Mouse (Mus musculus): Measurements from ENCODE around the gene BC016579.
A peak's percentile ranks its signal among the peaks of the same experiment; 100 is the strongest.

BC016579 gene

DNA sequence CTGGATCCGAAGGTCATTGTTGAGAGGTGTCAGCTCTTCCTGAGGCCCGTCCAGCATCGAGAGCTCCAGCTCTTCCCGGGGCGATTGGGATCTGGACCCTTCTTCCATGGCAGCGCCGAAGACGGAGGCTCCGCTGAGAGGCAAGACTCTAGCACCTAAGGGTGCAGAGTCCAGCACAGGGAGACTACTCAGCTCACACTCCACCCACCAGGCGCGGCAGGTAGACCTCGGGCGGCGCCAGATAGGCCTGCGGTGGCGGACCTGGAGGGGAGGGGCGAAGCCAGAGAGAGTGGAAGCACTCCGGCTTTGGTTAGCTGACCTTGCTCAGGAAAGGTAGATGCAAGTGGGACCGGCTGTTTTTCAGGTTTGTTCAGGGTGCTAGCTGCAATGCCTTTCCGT, at the start of gene BC016579:
TSS of gene BC016579 (minus strand) at position 135 of the 399 bp plus-strand sequence.
- peak; percentile 47 for DNase-seq

DNA sequence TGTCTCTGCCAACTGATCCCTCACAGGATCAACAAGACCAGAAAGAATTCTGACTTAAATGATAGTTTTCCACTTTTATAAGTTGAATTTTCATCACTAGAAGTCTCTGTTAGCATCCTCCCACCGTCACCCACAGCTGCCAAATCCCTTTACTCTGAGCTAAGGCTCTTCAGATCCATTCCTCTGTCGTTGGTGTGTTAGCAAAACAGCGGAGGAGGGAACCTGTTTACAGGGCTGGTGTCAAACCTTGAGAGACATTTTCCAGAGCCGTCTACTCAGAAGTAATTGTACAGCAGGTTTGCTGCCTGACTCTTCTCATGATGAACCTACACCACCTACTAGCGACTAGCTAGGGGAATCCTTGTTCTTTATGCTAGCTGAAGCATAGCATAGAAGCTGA, 45.4 kb upstream of the BC016579 start:
- DNase-seq, result no peak

DNA sequence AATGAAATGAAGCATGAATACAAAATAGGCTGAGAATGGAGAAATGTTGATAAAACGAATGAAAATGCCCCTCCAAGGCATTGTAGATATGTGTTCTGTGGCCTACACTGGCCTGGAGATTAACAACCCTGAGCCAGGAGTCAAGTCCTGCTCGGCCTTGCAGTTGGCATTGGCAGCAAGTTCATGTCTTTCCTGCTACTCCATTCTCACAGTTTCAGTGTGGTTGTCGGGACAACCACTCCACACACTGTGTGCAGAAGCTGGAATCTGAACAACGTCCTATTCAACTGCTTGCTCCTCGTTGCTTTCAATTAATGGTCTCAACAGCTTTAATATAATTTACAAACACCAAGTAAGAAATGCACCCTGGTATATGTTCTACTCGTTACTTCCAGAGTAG, 44.1 kb upstream of the BC016579 start:
- DNase-seq, result no peak

DNA sequence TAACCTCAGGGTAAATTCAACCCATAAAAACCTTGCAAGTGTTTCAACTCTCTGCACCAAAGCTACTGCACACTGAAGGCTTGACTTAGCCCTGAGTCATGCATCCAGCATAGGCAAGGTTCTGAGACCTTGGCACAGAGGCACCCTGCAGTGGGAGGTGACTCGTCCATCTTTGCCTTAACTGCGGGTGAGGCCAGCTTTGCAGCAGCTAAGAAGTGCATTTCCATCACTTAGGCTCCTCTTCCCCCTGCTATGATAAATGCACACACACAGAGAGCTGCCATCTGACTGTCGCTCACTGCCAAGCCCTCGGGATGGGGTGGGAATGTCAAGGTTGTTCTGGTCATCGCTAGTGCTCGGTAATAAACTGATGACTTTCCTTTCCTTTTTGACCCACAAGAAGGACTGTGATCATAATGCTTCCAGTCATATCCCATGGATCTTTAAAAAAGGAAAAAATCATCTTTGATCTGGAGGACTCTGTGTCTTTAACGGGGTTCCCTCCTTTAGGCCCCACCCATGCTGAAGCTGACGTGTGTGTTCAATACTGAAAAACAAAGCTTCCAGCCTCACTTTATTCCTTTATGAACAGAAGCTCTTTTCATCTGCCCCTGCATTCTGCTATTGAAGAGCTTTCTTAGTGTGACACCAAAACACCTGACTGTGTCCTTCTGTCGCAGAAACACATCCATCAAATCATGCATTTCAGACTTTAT, 41.7 kb upstream of the BC016579 start:
- DNase-seq, result no peak

DNA sequence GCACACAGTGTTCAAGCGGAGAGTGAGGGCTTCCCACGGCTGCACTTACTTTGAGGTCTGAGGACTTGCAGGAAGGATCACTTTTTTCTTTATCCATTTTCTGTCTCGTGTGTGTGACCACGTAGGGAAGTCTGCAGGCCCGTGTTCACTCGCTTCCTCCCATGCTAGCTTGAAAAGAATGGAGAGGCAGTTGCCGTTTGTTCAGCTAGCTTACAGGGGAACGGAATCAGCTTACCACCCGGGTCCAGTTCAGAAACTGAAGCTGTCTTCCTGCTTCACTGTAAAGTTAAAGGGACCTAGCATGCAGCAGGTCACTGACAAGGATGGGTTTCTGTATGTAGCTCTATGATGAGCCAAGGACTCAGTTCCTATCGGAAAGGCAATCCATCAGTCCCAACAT, 39.7 kb upstream of the BC016579 start, which contains the start of gene Tmprss7:
TSS of gene Tmprss7 (minus strand) at position 101 of the 400 bp plus-strand sequence.
- DNase-seq, result no peak

DNA sequence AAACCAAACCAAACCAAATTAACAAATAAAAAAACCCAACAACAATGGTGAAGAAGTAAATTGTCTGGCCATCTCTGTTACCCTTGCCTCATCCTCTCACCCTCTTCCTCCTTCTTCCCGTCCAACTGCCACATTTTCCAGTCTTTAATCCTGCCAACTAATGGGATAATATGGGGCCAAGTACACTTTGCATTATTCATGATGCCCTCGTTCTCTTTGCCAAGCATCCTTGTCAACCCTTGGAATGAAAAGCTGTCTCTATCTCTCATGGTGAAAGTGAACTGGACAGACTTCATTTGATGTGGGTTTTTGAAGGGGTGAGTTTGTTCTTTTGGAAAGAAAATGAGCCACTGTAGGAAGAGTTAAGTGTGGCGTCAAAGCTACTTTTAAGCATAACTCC, 39.0 kb upstream of the BC016579 start:
- no peak for DNase-seq

DNA sequence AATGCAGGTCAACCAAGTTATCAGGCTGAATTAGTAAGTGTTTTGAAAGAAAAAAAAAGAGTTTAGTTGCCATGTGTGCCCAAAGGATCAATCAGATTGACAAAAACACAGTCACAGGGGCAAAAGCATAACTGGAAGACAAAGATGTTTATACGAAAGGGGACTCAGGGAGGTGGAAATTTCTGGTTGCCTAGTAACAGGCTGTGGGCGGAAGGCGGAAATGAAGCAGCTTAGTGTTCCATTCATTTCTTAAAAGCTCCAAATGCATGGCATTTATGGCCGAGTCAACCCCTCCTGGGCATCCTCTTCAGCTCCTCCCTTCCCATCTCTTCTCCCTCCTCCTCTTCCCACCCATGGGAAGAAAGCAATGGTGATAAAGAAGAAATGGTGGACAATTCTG, 36.3 kb upstream of the BC016579 start:
- peak; percentile 10 for DNase-seq

DNA sequence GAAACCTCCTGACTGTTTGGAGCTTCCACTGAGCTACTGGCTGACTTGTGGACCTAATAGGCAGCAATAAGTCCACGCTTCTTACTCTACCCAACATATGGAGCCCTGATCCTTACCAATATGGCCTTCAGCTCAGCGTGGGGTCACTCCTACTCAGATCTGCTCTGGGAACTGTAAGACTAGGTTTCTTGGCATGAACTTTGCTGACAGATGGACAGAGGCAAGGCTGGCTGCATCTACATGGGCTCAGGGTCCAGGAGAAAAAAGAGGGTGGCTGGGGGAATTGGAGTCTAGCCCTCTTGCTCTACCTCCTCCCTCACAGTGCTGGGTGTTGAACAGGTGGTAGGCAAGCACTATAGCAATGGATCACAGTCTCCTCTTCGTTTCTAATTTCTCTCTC, 33.0 kb upstream of the BC016579 start:
- DNase-seq, result no peak

DNA sequence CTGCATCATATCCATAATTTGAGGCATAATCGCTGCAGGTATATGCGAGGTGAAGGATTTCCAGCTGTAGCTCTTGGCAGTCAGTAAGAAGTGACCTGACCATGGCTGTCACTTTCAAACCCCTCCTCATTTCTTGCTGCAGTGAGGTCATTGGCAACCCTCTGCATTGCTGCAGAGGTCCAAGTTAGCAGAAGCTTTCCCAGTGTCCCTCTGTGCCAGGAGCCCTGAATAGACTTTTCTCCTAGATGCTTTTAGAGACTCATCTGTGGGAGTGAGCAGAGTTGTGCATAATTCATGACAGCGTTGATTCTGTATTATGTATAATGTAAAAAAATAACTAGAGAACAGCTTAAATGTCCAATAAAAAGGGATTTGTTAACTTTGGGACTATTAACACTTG, 31.4 kb upstream of the BC016579 start:
- DNase-seq, result no peak

DNA sequence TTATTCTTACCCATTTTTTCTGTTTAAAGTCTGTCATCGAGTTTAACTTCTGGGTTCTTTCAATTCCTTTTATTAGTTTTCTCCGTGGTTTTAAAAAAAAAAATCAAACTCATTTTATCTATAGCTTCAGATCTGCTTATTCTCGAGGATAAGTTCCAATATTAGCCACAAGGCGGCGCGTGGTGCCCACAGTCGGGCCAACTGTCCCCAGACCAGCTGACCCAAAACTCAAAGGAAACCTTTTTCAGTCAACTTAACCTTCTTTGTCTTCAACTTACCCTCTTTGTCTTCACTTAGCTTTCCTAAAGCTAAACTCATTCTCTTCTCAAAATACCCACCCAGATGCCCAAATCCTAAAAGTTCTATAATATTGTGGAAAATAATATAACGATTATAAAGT, 30.9 kb upstream of the BC016579 start:
- DNase-seq, result peak; percentile 51

DNA sequence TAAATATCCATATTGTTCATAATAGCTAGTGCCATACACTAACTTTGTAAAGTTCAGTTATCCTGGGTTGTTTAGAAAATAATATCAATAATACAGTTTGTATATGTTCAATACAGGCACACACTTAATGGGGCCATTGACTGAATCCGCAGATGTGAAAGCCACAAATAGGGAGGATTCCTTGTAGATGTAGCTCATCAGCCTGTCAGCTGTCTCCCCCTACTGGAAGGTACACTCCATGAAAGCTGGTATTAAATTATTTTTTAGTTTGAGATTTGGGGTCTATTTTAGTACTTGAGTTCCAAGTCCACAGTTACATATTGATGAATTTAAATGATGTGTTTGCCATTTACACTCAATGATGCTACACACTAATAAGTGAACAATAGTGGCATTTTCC, 22.6 kb upstream of the BC016579 start:
- DNase-seq, result peak; percentile 10

DNA sequence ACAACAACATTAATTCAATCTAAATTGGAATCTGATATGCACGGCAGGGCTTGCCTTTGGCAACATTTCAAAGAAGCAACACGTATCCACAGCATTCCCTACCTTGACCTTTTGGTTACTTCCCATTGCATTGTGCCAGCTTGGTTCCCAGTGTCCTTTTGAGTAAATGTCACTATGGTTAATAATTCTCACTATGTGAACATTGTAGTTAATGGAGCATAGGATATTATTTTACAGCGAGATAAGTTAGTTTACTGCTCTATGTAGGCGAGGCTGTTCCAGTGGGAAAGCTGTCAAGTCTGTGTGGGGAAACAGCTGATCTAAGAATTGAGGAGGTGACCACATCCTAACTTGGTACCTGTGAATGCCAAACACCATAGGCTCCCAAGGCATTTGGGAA, 16.1 kb upstream of the BC016579 start:
- no peak for DNase-seq

DNA sequence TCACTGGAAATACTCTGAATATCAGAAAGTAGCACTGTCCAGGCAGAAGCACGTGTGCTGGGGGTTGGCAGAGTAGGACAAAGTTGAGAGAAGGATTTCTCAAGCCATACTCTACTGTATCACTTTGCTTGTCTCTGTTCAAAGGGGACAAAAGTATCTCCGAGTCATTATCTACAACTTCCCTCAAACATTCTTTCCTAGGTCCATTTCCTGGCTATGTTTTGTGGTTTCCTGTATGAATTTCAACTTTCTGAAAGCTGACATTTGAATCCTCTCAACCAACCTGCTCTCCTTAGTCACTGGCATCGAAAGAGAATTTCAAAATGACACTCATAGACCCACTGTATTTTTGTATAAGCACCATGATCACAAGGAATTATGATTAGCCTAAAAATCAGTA, 14.3 kb upstream of the BC016579 start:
- DNase-seq, result no peak

DNA sequence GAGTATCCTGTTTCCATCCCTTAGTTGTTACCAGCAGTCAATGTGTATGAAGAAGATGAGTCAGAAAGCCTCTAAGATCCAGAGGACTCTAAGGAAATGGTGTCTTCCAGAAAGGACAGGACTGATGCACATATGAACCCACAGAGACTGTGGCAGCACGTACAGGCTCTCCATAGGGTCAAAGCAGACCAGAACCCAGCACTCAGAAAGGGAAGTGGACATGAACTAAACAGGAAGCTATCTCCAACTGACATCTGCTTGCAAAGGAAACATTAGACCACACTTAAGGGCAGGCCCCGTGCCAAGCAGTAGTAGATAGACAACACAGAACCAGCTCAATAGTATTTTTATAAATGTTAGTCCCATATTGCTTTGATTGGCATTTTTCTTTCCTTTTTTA, 12.3 kb upstream of the BC016579 start:
- DNase-seq, result no peak

DNA sequence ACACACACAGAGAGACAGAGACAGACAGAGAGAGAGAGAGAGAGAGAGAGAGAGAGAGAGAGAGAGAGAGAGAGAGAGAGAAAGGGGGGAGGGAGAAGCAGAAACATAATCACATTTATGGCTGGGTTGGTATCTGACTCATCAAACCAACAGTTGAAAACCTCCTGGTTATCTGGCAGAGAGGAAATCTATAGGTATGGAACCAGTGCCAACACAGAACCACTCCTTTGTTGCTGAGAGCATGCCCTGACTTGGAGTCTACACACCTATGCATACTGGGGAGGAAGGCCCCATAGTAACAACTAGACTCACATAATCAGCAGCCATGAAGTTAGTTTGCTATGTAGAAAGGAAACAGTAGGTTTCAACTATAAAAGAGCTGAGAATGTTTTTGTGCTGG, 8.5 kb upstream of the BC016579 start:
- DNase-seq, result no peak

DNA sequence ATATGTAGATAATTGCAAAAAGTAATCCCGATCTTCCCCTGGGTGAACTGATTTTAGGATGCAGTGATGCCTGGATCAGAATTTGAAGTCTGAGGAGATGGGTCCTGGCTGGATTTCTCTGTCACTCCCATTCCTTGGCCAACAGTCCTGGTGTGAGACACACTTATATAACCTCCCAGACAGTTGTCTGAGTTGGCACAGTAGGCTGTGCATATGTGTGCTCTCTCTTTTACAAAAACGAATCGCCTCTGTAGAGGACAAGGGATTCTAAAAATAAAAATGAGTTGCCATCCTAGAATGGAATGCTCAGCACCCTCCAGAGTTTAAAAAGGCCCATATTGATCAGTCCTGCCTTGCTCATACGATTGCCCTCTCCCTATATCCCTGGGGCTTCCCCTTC, 5.7 kb upstream of the BC016579 start:
- DNase-seq, result no peak

DNA sequence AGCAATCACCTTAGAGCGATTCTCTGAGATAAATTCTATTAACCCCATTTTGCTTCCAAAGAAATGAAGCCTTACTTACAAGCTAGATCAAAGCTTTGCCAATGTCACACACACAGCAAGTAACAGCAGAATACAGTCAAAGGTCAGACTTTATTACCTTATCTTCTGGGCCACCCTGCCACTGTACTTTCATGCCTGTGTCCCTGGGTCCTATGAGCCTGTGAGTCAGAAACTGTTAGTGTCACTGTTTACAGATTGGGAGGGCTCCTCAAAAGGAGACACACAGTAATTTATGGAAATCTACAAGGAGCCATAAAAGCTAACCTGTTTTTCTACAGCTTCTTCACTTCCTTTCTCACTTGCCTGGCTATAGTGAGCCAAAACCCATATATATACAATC, 4.4 kb upstream of the BC016579 start:
- no peak for DNase-seq

DNA sequence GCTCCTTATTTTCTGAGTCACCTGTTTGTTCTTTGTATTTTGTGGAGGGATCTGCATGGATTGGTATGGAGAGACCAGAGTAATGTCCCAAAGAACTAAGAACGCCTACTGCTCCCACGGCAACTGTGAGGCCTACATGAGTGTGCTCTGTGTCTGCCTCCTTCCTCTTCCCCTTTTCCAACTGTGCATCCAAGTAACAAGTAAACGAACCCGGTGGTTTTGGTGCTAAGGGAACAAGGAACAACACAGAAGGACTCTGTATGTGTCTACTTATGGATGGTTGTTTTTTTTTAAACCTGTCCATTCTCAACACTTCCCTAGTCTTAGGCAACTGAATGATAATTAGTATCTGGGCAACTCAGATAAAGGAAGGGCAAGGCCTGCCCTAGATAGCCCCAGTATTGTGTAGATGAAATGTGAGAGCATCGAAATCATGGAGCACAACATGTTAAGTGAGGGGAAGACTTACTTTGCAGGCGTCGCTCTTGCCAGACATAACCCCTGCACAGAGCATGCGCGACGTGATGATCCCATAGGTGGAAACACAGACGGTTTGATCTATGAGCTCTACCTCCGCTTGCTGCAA, 3.8 kb upstream of the BC016579 start:
- DNase-seq, result no peak

DNA sequence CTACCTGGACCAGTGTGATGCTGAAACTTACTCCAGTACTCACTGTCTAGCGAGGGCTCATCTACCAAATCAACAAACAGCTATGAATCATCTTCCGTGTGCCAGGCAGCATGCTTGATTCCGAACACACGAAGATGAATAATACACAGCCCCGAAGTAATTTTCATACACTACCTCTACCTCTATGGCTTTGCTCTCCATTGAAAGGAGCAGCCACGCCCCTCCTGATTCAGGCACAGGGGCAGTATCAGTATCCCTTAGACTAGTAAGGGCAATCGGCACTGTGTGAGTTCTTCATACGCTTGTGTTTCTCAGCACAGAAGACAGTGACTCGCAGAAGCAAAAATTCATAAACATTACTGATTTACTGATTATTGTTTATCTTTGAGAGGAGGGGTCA, 597 bp upstream of the BC016579 start:
- DNase-seq, result no peak

DNA sequence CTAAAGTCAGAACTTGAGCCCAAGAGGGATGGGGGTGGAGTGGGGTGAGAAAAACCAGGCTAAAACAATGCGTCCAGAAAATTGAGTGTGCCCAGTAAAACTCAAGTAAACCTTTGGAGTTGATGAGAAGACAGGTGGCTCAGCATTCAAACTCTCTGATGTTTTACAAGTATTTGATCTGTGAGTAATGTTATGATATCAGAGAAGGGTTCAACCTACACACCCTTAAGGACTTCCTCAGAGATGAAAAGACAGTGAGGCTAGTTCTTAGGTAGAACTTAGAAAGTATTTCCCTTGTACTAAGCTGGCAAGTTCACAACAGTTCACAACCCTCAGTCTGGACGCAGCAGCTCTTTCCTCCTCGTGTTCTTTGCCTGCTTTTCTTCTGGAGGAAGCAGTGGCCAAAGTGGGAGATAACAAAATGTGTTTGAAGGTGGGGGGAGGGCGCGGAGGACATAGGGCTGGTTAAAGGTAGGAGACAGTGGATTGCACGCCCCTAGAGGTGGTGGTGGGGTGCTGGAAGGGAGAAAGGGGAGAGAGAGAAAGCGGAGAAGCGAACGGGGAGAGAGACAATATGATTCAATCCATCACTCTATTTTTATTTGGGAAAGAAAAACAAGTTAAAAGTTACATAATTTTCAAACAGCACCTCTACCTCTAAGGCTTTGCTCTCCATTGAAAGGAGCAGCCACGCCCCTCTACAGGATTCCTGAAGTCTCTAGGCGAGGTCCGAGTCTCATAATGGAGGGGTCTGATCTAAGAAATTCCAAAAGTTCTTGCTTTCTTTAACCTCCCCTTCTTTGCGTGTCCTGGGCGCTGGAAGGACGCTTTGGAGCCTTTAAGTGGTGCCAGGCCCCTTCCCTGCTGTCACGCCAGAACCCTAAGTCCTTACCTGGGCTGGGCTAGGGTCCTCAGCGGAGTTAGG, 597 bp downstream of the BC016579 start:
- DNase-seq, result peak; percentile 27

DNA sequence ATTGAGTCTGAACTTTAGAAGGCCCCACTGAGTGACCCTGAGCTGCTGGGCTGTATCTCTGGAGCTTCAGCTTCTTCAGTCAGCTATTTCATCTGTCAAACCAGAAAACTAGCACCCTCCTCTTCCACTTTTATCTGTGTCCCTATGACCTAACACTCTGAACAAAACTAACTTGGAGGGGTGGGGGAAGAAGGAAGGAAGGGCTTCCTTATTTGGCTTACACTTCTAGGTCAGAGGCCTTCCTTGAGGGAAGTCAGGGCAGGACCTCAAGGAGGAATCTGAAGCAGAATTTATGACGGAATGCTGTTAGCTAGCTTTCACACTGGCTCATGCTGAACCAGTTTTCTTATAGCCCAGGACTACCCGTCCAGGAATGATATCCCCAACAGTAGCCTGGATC, 2.4 kb downstream of the BC016579 start:
- no peak for DNase-seq

DNA sequence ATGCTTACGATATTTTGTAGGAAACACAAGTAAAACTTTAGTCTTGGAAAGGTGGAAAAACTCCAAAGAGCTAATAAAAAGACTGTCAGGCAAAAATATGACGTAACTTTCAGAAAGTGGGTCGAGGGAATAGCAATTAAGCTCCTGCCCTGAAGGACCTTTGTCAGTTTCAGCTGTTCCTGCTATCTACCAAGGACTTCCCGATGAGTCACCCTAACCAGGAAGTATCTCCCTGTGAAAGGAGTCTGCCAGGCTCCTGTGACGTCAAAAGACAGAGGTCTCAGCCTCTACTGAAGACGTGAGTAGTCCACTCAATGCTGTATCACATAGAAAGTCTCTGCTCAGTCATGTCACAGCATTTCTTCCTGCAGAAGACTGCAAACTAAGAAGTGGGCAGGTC, 9.5 kb downstream of the BC016579 start:
- no peak for DNase-seq

DNA sequence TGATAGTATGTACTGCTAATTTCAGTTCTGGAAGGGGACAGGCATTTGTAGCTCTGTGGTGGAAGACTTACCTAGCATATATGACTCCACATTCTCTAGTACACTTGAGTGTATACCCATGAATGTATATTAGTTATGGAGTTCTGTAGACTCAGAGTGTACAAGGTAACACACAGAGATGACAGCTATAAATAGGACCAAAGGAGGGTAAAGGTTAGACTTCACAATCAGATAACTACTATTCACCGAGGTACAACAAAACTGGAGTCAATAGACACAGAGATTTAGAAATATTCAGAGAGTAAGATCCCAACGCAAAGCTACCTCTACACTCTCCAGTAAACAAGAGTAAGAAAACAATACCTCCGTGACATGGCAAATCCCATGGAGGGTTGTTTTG, 9.9 kb downstream of the BC016579 start:
- DNase-seq, result no peak

DNA sequence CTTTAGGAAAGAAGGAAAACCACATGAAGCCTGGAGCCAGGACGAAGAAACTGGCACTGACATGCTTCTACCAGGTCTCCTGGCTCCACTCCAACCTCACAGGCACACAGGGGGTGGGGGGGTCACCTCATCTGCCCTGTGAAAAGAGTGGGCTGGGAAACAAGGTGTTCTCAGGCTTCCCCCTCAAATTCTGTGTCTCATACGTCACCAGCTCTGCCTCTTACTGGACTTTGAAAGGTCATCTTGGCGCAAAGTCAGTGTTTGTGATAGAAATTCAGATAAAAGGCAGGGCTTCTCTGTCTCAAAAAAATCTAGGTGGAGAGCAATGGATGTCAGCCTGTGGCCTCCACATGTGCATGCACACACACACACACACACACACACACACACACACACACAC, 12.6 kb downstream of the BC016579 start:
- DNase-seq, result no peak
